Mouse (Mus musculus) forebrain, embryonic 15.5 days (tissue): ENCODE measurements around the gene Tpm3-rs7. TPM values are rescaled to one million over a fixed set of nuclear protein-coding genes. Genes with fewer than 3 reads are reported as not detected.
"Not testable (repeated sequence)": the region's sequence is repeated elsewhere in the genome, so short reads cannot be mapped to it uniquely, and the experiment has no call there.

Source experiments
- ATAC-seq: fragments of 200-750 bp; cut with Nextera tagmentation; replicated peaks from 2 replicates; pipeline ENCODE4 v1.8.0; 2017; ENCODE audit warnings: mild to moderate bottlenecking, moderate TSS enrichment, moderate library complexity
- H3K27ac ChIP-seq: fragments of 300-500 bp; sonication (generic); replicated peaks from 2 replicates; pipeline ENCODE4 v1.5.1; 2015; ENCODE audit warnings: mild to moderate bottlenecking, inconsistent platforms
- H3K27me3 ChIP-seq: fragments of 300-500 bp; sonication (generic); 2 replicates; pipeline ENCODE4 v1.6.1; 2015; ENCODE audit warnings: inconsistent platforms
- H3K36me3 ChIP-seq: fragments of 300-500 bp; sonication (generic); 2 replicates; pipeline ENCODE4 v1.6.1; 2015; ENCODE audit warnings: mild to moderate bottlenecking, inconsistent platforms
- H3K4me1 ChIP-seq: fragments of 300-500 bp; sonication (generic); 2 replicates; pipeline ENCODE4 v1.6.1; 2015; ENCODE audit warnings: inconsistent platforms
- H3K4me2 ChIP-seq: fragments of 300-500 bp; sonication (generic); replicated peaks from 2 replicates; pipeline ENCODE4 v1.6.1; 2015; ENCODE audit warnings: mild to moderate bottlenecking, inconsistent platforms
- H3K4me3 ChIP-seq: fragments of 300-500 bp; sonication (generic); 2 replicates; pipeline ENCODE4 v1.5.1; 2015; ENCODE audit warnings: mild to moderate bottlenecking, inconsistent platforms
- H3K9ac ChIP-seq: fragments of 300-500 bp; sonication (generic); replicated peaks from 2 replicates; pipeline ENCODE4 v1.6.1; 2015; ENCODE audit warnings: mild to moderate bottlenecking, inconsistent platforms
- H3K9me3 ChIP-seq: fragments of 300-500 bp; sonication (generic); 2 replicates; pipeline ENCODE4 v1.6.1; 2016; ENCODE audit warnings: inconsistent platforms
- WGBS: fragments of 180-500 bp; shearing (Covaris S2); methylation state at CpG from one replicate; pipeline ENCODE4 v1.1.7; 2015; ENCODE audit warnings: mixed read lengths; 5-methylcytosine and 5-hydroxymethylcytosine counted together
- polyA plus RNA-seq: library from polyadenylated mRNA; unstranded; fragments of >200 nt; fragmentation: Nextera tagmentation; extraction: Ambion mirVana; gene quantifications from 2 replicates; pipeline ENCODE4 v1.2.1, GENCODE M21; 2015

Tpm3-rs7 gene
- polyA plus RNA-seq: 4.8 and 4.9 TPM in 2 replicates

DNA sequence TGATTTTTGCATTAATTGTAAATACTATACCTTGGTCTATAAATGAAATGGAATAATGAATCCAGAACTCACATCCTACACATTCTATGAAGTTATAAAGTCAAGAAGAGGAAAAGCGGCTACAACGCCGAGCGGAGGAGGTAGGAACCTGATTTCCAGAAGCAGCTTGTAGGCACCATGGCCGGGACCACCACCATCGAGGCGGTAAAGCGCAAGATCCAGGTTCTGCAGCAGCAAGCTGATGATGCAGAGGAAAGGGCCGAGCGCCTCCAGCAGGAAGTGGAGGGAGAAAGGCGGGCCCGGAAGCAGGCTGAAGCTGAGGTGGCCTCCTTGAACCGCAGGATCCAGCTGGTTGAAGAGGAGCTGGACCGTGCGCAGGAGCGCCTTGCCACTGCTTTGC, at the start of gene Tpm3-rs7:
Gene Tpm3-rs7, plus strand, starts transcription at position 110 of the 400 bp plus-strand sequence.
- 95% methylated on average over 16 of the region's 16 CpGs for WGBS
- H3K4me1 ChIP-seq, H3K9ac ChIP-seq, H3K4me3 ChIP-seq, H3K9me3 ChIP-seq, H3K4me2 ChIP-seq, H3K36me3 ChIP-seq, ATAC-seq, H3K27ac ChIP-seq, H3K27me3 ChIP-seq: not testable (repeated sequence)

- Histone ChIP-seq H3K4me3 (no peak overlapping the region), H3K9me3 (no peaks in the 10 kb centered on the region), H3K27me3 (no peaks in the 10 kb centered on the region), H3K4me2 (no peak overlapping the region), H3K4me1 (no peaks in the 10 kb centered on the region), H3K27ac (no peak overlapping the region), H3K36me3 (no peaks in the 10 kb centered on the region), H3K9ac (no peak overlapping the region)
- 91% methylated on average over 1 of the region's 1 CpGs for WGBS
- no peak for ATAC-seq
These were observed 2.6 kb downstream of the Tpm3-rs7 start for GRCm38 (mm10) chr14:113317023-113317422.

- no peaks in the 10 kb centered on the region for H3K4me1 ChIP-seq
- no peak overlapping the region for H3K9ac ChIP-seq
- no peak for ATAC-seq
- WGBS: 68% methylated on average over 1 of the region's 1 CpGs
- no peaks in the 10 kb centered on the region for H3K36me3 ChIP-seq
- no peaks in the 10 kb centered on the region for H3K9me3 ChIP-seq
- no peak overlapping the region for H3K27ac ChIP-seq
- no peak overlapping the region for H3K4me2 ChIP-seq
- no peak overlapping the region for H3K4me3 ChIP-seq
- no peaks in the 10 kb centered on the region for H3K27me3 ChIP-seq
These were observed 49.0 kb downstream of the Tpm3-rs7 start for GRCm38 (mm10) chr14:113363361-113363760.
